Mouse (Mus musculus) layer of hippocampus, postnatal 10 days (tissue): ENCODE data around the gene Tnnc1. TPM values are rescaled to one million over a fixed set of nuclear protein-coding genes. Genes with fewer than 3 reads are reported as not detected.
A peak's percentile ranks its signal among the peaks of the same experiment; 100 is the strongest.

ENCODE experiments used
- DNase-seq, 2 experiments: peaks; one replicate each; pipeline ENCODE4 v3.0.0; 2021; ENCODE audit warnings: low spot score in 2 of 2
- total RNA-seq, 2 experiments: library from RNA; stranded (reverse); gene quantifications; 2 replicates each; pipeline ENCODE4 v1.2.3; 2021

Gene Tnnc1
- total RNA-seq, 2 experiments from 2014 or later = 0.67 to 2.0 TPM

- DNase-seq = no peak
Measured at GRCm38 (mm10) chr14:31183541-31183940, 24.6 kb upstream of the Tnnc1 start.

- DNase-seq = no peak
Measured at GRCm38 (mm10) chr14:31184195-31184594, 23.9 kb upstream of the Tnnc1 start.

- DNase-seq = no peak
Measured at GRCm38 (mm10) chr14:31186656-31187055, 21.5 kb upstream of the Tnnc1 start.

GRCm38 (mm10) chr14:31188771-31189181 is 19.3 kb upstream of the Tnnc1 start:
- no peak for DNase-seq

- DNase-seq = no peak
Measured at GRCm38 (mm10) chr14:31189348-31189747, 18.8 kb upstream of the Tnnc1 start.

- DNase-seq = peak in 1 of 2 experiments; percentile 17
Measured at GRCm38 (mm10) chr14:31191936-31192335, 16.2 kb upstream of the Tnnc1 start.

GRCm38 (mm10) chr14:31193791-31194190 is 14.3 kb upstream of the Tnnc1 start:
- DNase-seq = no peak

- no peak for DNase-seq
Measured at GRCm38 (mm10) chr14:31194441-31194840, 13.7 kb upstream of the Tnnc1 start.

GRCm38 (mm10) chr14:31194891-31195513 is 13.1 kb upstream of the Tnnc1 start:
- DNase-seq = peak in 1 of 2 experiments; percentile 39

GRCm38 (mm10) chr14:31195521-31195920 is 12.6 kb upstream of the Tnnc1 start:
- no peak for DNase-seq

GRCm38 (mm10) chr14:31195968-31196367 is 12.1 kb upstream of the Tnnc1 start:
- DNase-seq = peak in 1 of 2 experiments; percentile 44

GRCm38 (mm10) chr14:31197547-31198516 is 10.3 kb upstream of the Tnnc1 start:
- DNase-seq = no peak

- no peak for DNase-seq
Measured at GRCm38 (mm10) chr14:31199599-31199998, 8.5 kb upstream of the Tnnc1 start.

GRCm38 (mm10) chr14:31200038-31200437 is 8.1 kb upstream of the Tnnc1 start:
- DNase-seq = no peak

- DNase-seq = no peak
Measured at GRCm38 (mm10) chr14:31204844-31205243, 3.3 kb upstream of the Tnnc1 start.

GRCm38 (mm10) chr14:31205244-31205561 is 2.9 kb upstream of the Tnnc1 start:
- no peak for DNase-seq

GRCm38 (mm10) chr14:31205562-31206467 is 2.3 kb upstream of the Tnnc1 start:
- DNase-seq = peak; percentile 57 to 58

GRCm38 (mm10) chr14:31206472-31206981 is 1.6 kb upstream of the Tnnc1 start:
- DNase-seq = peak; percentile 92 to 97

GRCm38 (mm10) chr14:31207070-31207830 is 862 bp upstream of the Tnnc1 start:
- no peak for DNase-seq

GRCm38 (mm10) chr14:31209133-31209557 is 1.0 kb downstream of the Tnnc1 start:
- DNase-seq = no peak
